Comparison of ENCODE assay signal across 33 mouse cellular contexts in the genomic region with DNA sequence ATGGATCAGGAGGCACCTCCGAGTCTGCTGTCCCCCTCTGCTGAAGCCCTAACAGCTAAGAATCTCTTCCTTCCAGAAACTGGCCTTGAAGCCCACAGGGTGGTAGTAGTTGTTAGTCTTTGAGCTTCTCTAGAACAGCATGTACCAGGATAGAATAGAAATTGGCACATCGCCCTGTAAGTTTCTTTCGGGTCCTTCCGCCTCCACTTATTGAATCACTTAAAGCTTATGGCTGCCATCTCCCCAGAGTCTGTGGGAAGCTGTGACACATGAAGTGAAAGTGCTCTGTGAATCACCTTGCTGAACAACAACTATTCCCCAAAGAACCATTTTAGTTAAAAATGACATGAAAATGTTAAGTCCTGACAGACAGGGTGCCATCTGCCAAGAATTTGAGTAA. TPM values are rescaled to one million over a fixed set of nuclear protein-coding genes. Genes with fewer than 3 reads are reported as not detected.
DNase-seq lines count a peak whose midpoint lies in the region; ATAC-seq and TF ChIP-seq lines count a peak whose summit lies in the region.
"Had no signal": no experiment of that assay in that cellular context is flagged by ENCODE, and none has a peak within 500 bp of the region (broad histone marks: within the 10 kb centered on the region; RNA-seq: fewer than 3 reads in every experiment).

No protein-coding gene starts in this region.

- no peak for TF ChIP-seq RAD21 in CH12.LX (IDR thresholded peaks at IDR 0.05; ENCODE audit: low read depth, low read length)

- no peak for TF ChIP-seq CTCF in lung, postnatal 0 days (IDR thresholded peaks at IDR 0.05)
- TF ChIP-seq CTCF in CH12.LX (conservative IDR thresholded peaks at IDR 0.05 in 1 of 2, IDR thresholded peaks at IDR 0.05 in 1 of 2; ENCODE audit: low read depth in 2 of 2, low read length in 2 of 2): no peak
- no peak for TF ChIP-seq CTCF in forebrain, postnatal 0 days (IDR thresholded peaks at IDR 0.05; ENCODE audit: low read depth)
- no peak for TF ChIP-seq CTCF in midbrain, postnatal 0 days (IDR thresholded peaks at IDR 0.05)

- H3K27ac ChIP-seq in lung, postnatal 0 days (ENCODE audit: low read length): no peak overlapping the region
- H3K27ac ChIP-seq in CH12.LX (ENCODE audit: insufficient read depth, low read depth): no peak overlapping the region
- no peak overlapping the region for H3K27ac ChIP-seq in forebrain, postnatal 0 days (ENCODE audit: low read depth, low read length)
- H3K27ac ChIP-seq in midbrain, postnatal 0 days (ENCODE audit: low read depth, low read length): no peak overlapping the region
- H3K27ac ChIP-seq: embryonic facial prominence, embryonic 12.5 days; forebrain, embryonic 12.5 days; hindbrain, embryonic 10.5 days; layer of hippocampus, adult 2 months; limb, embryonic 12.5 days; neural tube, embryonic 15.5 days had no signal

- H3K27me3 ChIP-seq in lung, postnatal 0 days (replicated peaks; ENCODE audit: insufficient read depth, low read length): no peaks in the 10 kb centered on the region
- H3K27me3 ChIP-seq in CH12.LX (replicated peaks): no peaks in the 10 kb centered on the region
- no peaks in the 10 kb centered on the region for H3K27me3 ChIP-seq in forebrain, postnatal 0 days (ENCODE audit: insufficient read depth, low read length)
- peaks cover 9% of the 10 kb centered on the region; the same call in 1 of the 2 replicates for H3K27me3 ChIP-seq in midbrain, postnatal 0 days (ENCODE audit: insufficient read depth, low read length)
- H3K27me3 ChIP-seq: embryonic facial prominence, embryonic 12.5 days had no signal

- no peaks in the 10 kb centered on the region for H3K79me2 ChIP-seq in CH12.LX (replicated peaks; ENCODE audit: control insufficient read depth, extremely low read depth, insufficient read depth, poor library complexity, severe bottlenecking)

- TF ChIP-seq EP300 in lung, postnatal 0 days (IDR thresholded peaks at IDR 0.05): no peak
- no peak for TF ChIP-seq EP300 in CH12.LX (IDR thresholded peaks at IDR 0.05; ENCODE audit: low read length)

- ATAC-seq in lung, postnatal 0 days: no peak
- no peak for ATAC-seq in forebrain, postnatal 0 days
- no peak for ATAC-seq in midbrain, postnatal 0 days (ENCODE audit: low FRiP score)
- ATAC-seq: hindbrain, embryonic 16.5 days; intestine, embryonic 16.5 days had no signal

- dilution Hi-C loops in CH12.LX (cut with MboI; ENCODE audit: extremely low pct_ligation_motif_present, extremely low pct_unique_long_range_greater_than_20kb, low sequenced_read_pairs): no loop called here

- in situ Hi-C loops in CH12.LX (cut with MboI; ENCODE audit: low pct_ligation_motif_present, low pct_unique_long_range_greater_than_20kb, low sequenced_read_pairs): no loop called here

- H3K4me3 ChIP-seq in lung, postnatal 0 days (ENCODE audit: low read depth, low read length): no peak overlapping the region
- H3K4me3 ChIP-seq in CH12.LX (replicated peaks in 1 of 3; ENCODE audit: low read depth in 2 of 3, low read length in 2 of 3, poor library complexity in 1 of 3): no peak overlapping the region
- no peak overlapping the region for H3K4me3 ChIP-seq in forebrain, postnatal 0 days (ENCODE audit: low read depth, low read length)
- no peak overlapping the region for H3K4me3 ChIP-seq in midbrain, postnatal 0 days (ENCODE audit: low read depth, low read length)
- H3K4me3 ChIP-seq: embryonic facial prominence, embryonic 12.5 days; forebrain, embryonic 12.5 days; hindbrain, embryonic 10.5 days; layer of hippocampus, adult 2 months; limb, embryonic 12.5 days; neural tube, embryonic 15.5 days had no signal

- no peak overlapping the region for H3K4me2 ChIP-seq in lung, postnatal 0 days (replicated peaks; ENCODE audit: low read depth, low read length)
- H3K4me2 ChIP-seq in CH12.LX (ENCODE audit: insufficient read depth, low read depth, poor library complexity, severe bottlenecking): no peak overlapping the region; the same call in 1 of the 2 replicates
- no peak overlapping the region for H3K4me2 ChIP-seq in forebrain, postnatal 0 days (ENCODE audit: low read depth)
- no peak overlapping the region for H3K4me2 ChIP-seq in midbrain, postnatal 0 days (ENCODE audit: low read depth, low read length, poor library complexity, severe bottlenecking)
- H3K4me2 ChIP-seq: embryonic facial prominence, embryonic 12.5 days; forebrain, embryonic 12.5 days; heart, embryonic 11.5 days; limb, embryonic 12.5 days; liver, embryonic 11.5 days; midbrain, embryonic 11.5 days; neural tube, embryonic 15.5 days had no signal

- no peak overlapping the region for H3K9ac ChIP-seq in lung, postnatal 0 days (replicated peaks; ENCODE audit: low read depth)
- no peak overlapping the region for H3K9ac ChIP-seq in CH12.LX (ENCODE audit: insufficient read depth, low read depth)
- H3K9ac ChIP-seq in forebrain, postnatal 0 days: no peak overlapping the region
- no peak overlapping the region for H3K9ac ChIP-seq in midbrain, postnatal 0 days (replicated peaks; ENCODE audit: low read length, poor library complexity, severe bottlenecking)
- H3K9ac ChIP-seq: embryonic facial prominence, embryonic 12.5 days; forebrain, embryonic 12.5 days; limb, embryonic 12.5 days; liver, postnatal 0 days; neural tube, embryonic 15.5 days had no signal

- DNase-seq in lung, postnatal 0 days (ENCODE audit: low spot score): peak; percentile 33
- DNase-seq in lung, adult 18-20 months: no peak
- peak; percentile 31 for DNase-seq in CH12.LX (ENCODE audit: extremely low read depth)
- peak; percentile 17 to 42 for DNase-seq in left cerebral cortex, adult 18-20 months (ENCODE audit: low spot score in 2 of 2)
- DNase-seq in right cerebral cortex, postnatal 36 days (ENCODE audit: low spot score in 2 of 2): peak; percentile 18 to 39
- DNase-seq in forebrain, postnatal 0 days: no peak
- no peak for DNase-seq in kidney, postnatal 4 days
- DNase-seq in midbrain, postnatal 0 days (ENCODE audit: low spot score): no peak
- DNase-seq: adrenal gland, postnatal 25 days; B cell, adult 2 months; cerebellum, postnatal 14 days; gastrocnemius, postnatal 14 days; heart, adult 11 months; heart, postnatal 10 days; kidney, adult 9 months; kidney, postnatal 14 days; lung, postnatal 14 days; thymus, adult 2 months; thymus, postnatal 4 days had no signal

- H3K4me1 ChIP-seq in lung, postnatal 0 days (ENCODE audit: insufficient read depth, low read depth, low read length): no peaks in the 10 kb centered on the region
- H3K4me1 ChIP-seq in CH12.LX (ENCODE audit: control insufficient read depth in 1 of 2, insufficient read depth in 2 of 2): peaks cover 2 to 25% of the 10 kb centered on the region in 2 experiments; a peak in 3 of 4 replicates
- H3K4me1 ChIP-seq in forebrain, postnatal 0 days (ENCODE audit: insufficient read depth): no peaks in the 10 kb centered on the region
- no peaks in the 10 kb centered on the region for H3K4me1 ChIP-seq in midbrain, postnatal 0 days (ENCODE audit: insufficient read depth, low read length)
- H3K4me1 ChIP-seq: embryonic facial prominence, embryonic 12.5 days; forebrain, embryonic 12.5 days; hindbrain, embryonic 10.5 days; limb, embryonic 12.5 days; neural tube, embryonic 15.5 days had no signal

- no peaks in the 10 kb centered on the region for H3K36me3 ChIP-seq in lung, postnatal 0 days (ENCODE audit: insufficient read depth, low read length)
- no peaks in the 10 kb centered on the region for H3K36me3 ChIP-seq in CH12.LX (replicated peaks in 1 of 2; ENCODE audit: control insufficient read depth in 1 of 2, insufficient read depth in 1 of 2, low read length in 1 of 2)
- no peaks in the 10 kb centered on the region for H3K36me3 ChIP-seq in forebrain, postnatal 0 days (ENCODE audit: insufficient read depth)
- H3K36me3 ChIP-seq in midbrain, postnatal 0 days (ENCODE audit: insufficient read depth, low read length): no peaks in the 10 kb centered on the region
- H3K36me3 ChIP-seq: embryonic facial prominence, embryonic 12.5 days; forebrain, embryonic 12.5 days; hindbrain, embryonic 10.5 days; limb, embryonic 12.5 days; neural tube, embryonic 15.5 days had no signal

- WGBS in lung, postnatal 0 days: 62% methylated on average over 4 of the region's 4 CpGs
- WGBS in forebrain, postnatal 0 days: 82% methylated on average over 4 of the region's 4 CpGs
- 82% methylated on average over 4 of the region's 4 CpGs for WGBS in midbrain, postnatal 0 days

- H3K9me3 ChIP-seq in lung, postnatal 0 days (ENCODE audit: low read length): no peaks in the 10 kb centered on the region
- no peaks in the 10 kb centered on the region for H3K9me3 ChIP-seq in CH12.LX (replicated peaks; ENCODE audit: low read length)
- no peaks in the 10 kb centered on the region for H3K9me3 ChIP-seq in forebrain, postnatal 0 days (ENCODE audit: low read length)
- H3K9me3 ChIP-seq in midbrain, postnatal 0 days (ENCODE audit: low read length): no peaks in the 10 kb centered on the region
- H3K9me3 ChIP-seq: embryonic facial prominence, embryonic 12.5 days; forebrain, embryonic 12.5 days; hindbrain, embryonic 10.5 days; limb, embryonic 12.5 days; neural tube, embryonic 15.5 days had no signal

- no peak for TF ChIP-seq POLR2A in CH12.LX (IDR thresholded peaks at IDR 0.05; ENCODE audit: low read depth, low read length)

RNA-seq across cellular contexts. Expression of gene Gm4779, which starts 29.1 kb away (rescaled TPM):
- polyA plus RNA-seq in lung, postnatal 0 days (2015; fragmentation: Nextera tagmentation; extraction: Ambion mirVana): not detected in 2 replicates
- not detected in 2 replicates for total RNA-seq in CH12.LX (2012; rRNA removed)
- total RNA-seq in CH12.LX (2014; rRNA removed): not detected in 2 replicates
- polyA plus RNA-seq in CH12.LX (2012; ENCODE audit: insufficient read length, low read depth): not detected in 2 replicates
- total RNA-seq in left cerebral cortex, adult 18-20 months (2021): under 1 TPM; 0.23 to 0.56 TPM
- total RNA-seq in forebrain, postnatal 0 days (2014; rRNA removed): not detected in 2 replicates
- not detected in 2 replicates for polyA plus RNA-seq in forebrain, postnatal 0 days (2015; fragmentation: Nextera tagmentation; extraction: Ambion mirVana)
- total RNA-seq in midbrain, postnatal 0 days (2014; rRNA removed): not detected in 2 replicates
- polyA plus RNA-seq in midbrain, postnatal 0 days (2015; fragmentation: Nextera tagmentation; extraction: Ambion mirVana): not detected in 2 replicates
- total RNA-seq: adrenal gland, postnatal 25 days; gastrocnemius, postnatal 14 days; heart, postnatal 10 days; megakaryocyte progenitor cell, adult 5-6 weeks had no signal
- polyA plus RNA-seq: forebrain, embryonic 12.5 days; hindbrain, embryonic 16.5 days; midbrain, embryonic 11.5 days; neural tube, embryonic 15.5 days; small intestine, adult 2 months had no signal

RNA-seq across cellular contexts. Expression of gene 8030474K03Rik, which starts 29.3 kb away (rescaled TPM):
- polyA plus RNA-seq in lung, postnatal 0 days (2015; fragmentation: Nextera tagmentation; extraction: Ambion mirVana): 0.12 TPM in 1 of 2 replicates, not detected in the other
- total RNA-seq in CH12.LX (2012; rRNA removed) (not detected in 2 replicates), CH12.LX (2014; rRNA removed) (not detected in 2 replicates)
- not detected in 2 replicates for polyA plus RNA-seq in CH12.LX (2012; ENCODE audit: insufficient read length, low read depth)
- total RNA-seq in left cerebral cortex, adult 18-20 months (2021): not detected
- not detected in 2 replicates for total RNA-seq in forebrain, postnatal 0 days (2014; rRNA removed)
- not detected in 2 replicates for polyA plus RNA-seq in forebrain, postnatal 0 days (2015; fragmentation: Nextera tagmentation; extraction: Ambion mirVana)
- total RNA-seq in midbrain, postnatal 0 days (2014; rRNA removed): not detected in 2 replicates
- not detected in 2 replicates for polyA plus RNA-seq in midbrain, postnatal 0 days (2015; fragmentation: Nextera tagmentation; extraction: Ambion mirVana)
- total RNA-seq: adrenal gland, postnatal 25 days; gastrocnemius, postnatal 14 days; heart, postnatal 10 days; layer of hippocampus, adult 2 months had no signal
- polyA plus RNA-seq: forebrain, embryonic 12.5 days; heart, embryonic 11.5 days; midbrain, embryonic 11.5 days; neural tube, embryonic 15.5 days had no signal

RNA-seq across cellular contexts. Expression of gene Cxcr3, which starts 31.0 kb away (rescaled TPM):
- 0.50 and 0.54 TPM in 2 replicates for polyA plus RNA-seq in lung, postnatal 0 days (2015; fragmentation: Nextera tagmentation; extraction: Ambion mirVana)
- total RNA-seq in CH12.LX (2012; rRNA removed): not detected in 2 replicates
- not detected in 2 replicates for total RNA-seq in CH12.LX (2014; rRNA removed)
- not detected in 2 replicates for polyA plus RNA-seq in CH12.LX (2012; ENCODE audit: insufficient read length, low read depth)
- not detected for total RNA-seq in left cerebral cortex, adult 18-20 months (2021)
- 0.10 TPM in 1 of 2 replicates, not detected in the other for total RNA-seq in forebrain, postnatal 0 days (2014; rRNA removed)
- 0.15 and 0.26 TPM in 2 replicates for polyA plus RNA-seq in forebrain, postnatal 0 days (2015; fragmentation: Nextera tagmentation; extraction: Ambion mirVana)
- total RNA-seq in midbrain, postnatal 0 days (2014; rRNA removed): 0.33 TPM in 1 of 2 replicates, not detected in the other
- 0.12 and 0.20 TPM in 2 replicates for polyA plus RNA-seq in midbrain, postnatal 0 days (2015; fragmentation: Nextera tagmentation; extraction: Ambion mirVana)
- total RNA-seq: adrenal gland, postnatal 25 days had no signal
- polyA plus RNA-seq: embryonic facial prominence, embryonic 12.5 days; heart, embryonic 11.5 days; hindbrain, embryonic 10.5 days; limb, embryonic 12.5 days had no signal

Comparison
In these comparisons a context has a peak if more than half of its experiments do, and no peak if none do; other contexts are left out.
1. DNase-seq: peak in lung, postnatal 0 days (single experiment), CH12.LX (single experiment), left cerebral cortex, adult 18-20 months (2 of 2) and right cerebral cortex, postnatal 36 days (2 of 2); none in lung, adult 18-20 months (0 of 2), forebrain, postnatal 0 days (single experiment), kidney, postnatal 4 days (0 of 2) and midbrain, postnatal 0 days (single experiment).